Mouse (Mus musculus) adrenal gland, postnatal 10 days (tissue): ENCODE results near the gene Cped1. TPM values are rescaled to one million over a fixed set of nuclear protein-coding genes. Genes with fewer than 3 reads are reported as not detected.

Experiments used
- DNase-seq: peaks from one replicate; pipeline ENCODE4 v3.0.0; 2021; ENCODE audit warnings: mixed read lengths
- total RNA-seq, 2 experiments: library from RNA; stranded (reverse); gene quantifications; 2 replicates each; pipeline ENCODE4 v1.2.3; 2021

Cped1 gene
- total RNA-seq, 2 experiments from 2014 or later = 25.6 to 27.2 TPM

DNA sequence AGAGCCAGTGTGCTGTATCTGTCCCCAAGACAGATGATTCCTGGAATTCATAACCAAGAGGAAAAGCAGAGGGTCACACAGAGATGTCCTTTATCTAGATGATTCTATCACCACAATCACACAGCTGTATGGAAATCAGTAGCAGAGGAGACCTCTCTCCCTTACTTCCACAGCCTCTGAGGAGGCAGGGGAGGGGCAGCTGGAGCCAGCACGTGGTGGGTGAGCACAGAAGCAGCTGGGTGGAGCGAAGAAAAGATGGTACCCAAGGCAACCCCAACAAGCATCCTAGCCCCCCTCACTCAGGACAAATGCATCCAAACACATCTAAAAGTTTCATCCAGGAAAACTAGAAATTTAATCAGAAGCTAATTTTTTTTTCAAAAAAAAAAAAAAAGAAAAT lies 182.7 kb downstream of the Cped1 start:
- no peak for DNase-seq

DNA sequence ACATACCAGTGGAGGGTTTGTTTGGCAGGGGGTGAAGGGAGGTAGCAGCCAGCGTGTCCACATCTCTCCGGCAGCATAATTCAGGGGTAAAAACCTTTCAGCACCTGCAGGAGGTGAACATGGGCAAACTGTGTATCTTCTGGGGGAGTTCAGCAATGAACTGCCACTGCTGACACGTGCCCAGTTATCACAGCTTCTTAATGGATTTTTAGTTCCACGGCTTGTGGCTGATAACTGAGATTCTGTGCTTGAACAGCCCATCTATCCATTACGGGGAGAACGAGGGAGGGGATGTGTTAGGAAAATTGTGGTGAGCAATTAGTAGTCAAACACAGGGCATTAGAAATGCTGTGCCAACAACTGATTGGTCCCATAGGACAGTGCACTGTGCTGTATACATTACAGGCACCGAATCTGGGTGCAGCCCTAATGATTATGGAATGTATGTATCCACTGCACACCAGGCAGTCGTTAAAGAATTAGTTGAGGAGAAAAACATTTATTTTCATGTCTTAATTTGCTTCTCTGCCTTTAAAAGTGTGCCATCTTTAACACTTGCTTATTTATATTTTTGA lies 193.1 kb downstream of the Cped1 start:
- DNase-seq = no peak

DNA sequence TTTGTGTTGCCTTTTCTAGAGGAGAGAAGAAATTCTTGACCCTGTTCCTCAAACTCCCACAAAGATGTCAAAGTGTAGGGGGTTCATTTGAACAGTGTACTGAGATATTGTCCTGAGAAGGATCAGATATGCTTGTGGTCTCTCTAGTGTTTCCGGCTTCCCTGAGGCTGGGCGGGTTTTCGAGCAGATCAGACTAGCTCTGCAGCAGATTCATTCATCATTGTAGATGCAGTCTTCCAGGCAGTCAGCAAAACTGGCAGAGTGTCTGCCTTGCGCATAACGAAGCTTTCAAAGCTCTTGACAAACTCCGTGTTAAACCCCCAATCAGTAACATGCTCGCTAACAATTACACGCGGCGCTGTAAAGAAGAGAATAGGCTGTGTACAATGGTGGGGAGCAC lies 194.6 kb downstream of the Cped1 start:
- DNase-seq = peak; percentile 9

DNA sequence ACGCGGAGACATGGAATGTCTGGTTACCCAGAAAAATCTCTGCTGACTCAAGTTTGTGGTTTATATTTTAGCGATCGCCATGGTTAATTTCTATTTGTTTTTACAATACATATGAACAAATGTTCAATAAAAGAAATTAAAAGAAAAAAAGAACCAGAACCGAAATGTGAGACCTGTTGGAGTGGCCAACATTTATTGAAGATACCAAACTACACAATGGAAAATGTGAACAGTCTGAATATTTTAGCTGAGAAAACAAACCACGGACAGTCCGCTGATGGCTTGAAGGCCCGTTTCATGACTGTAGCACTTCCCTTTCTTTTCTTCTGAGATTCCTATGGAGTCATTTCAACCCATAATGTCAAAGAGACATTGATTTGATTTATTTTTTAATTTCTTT lies 201.3 kb downstream of the Cped1 start:
- DNase-seq = no peak

DNA sequence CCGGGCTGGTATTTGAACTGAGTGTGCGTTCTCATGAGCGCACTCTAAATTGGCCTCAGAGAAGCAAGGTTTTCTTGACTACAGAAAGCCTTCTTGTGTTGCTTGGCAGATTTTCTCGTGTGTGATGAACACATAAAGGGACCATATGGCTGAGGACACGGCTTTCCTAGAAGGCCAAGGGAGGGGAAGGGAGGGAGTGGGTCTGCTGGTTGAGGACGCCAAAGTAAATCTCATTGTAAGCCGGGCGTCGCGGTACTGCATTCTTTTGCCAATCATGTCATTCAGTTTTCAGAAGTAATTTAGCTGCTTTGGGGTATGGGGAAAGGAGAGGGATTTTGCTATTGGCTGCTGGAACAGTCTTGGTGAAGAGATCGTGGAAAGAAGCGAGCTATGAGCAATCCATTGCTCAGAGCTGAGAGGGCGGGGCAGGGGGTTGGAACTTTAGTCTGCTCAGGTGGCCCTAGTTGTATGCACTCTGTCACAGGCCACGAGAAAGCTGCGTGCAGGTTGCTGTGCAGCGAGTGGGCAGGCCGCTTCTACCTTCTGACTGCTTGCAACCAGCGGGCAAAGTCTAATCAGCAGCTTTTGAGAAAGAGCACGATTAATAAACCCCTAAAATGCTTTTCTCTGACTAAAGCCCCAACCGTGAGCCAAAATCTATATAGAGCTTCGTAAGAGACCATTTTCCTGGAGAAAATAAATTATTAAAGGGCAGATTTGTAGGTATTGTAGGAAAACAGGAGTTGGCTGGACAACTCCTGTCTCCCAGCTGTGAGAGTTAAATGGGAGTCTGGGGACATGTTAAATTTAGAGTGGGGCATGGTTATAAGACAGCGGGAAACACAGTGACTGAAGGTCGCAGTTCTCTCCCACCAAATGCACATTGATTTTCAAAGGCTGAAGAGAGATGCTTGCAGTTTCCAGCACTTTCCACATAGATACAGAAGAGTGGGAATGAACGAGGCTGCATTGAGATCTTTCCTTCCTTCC lies 203.9 kb downstream of the Cped1 start:
- DNase-seq = no peak

DNA sequence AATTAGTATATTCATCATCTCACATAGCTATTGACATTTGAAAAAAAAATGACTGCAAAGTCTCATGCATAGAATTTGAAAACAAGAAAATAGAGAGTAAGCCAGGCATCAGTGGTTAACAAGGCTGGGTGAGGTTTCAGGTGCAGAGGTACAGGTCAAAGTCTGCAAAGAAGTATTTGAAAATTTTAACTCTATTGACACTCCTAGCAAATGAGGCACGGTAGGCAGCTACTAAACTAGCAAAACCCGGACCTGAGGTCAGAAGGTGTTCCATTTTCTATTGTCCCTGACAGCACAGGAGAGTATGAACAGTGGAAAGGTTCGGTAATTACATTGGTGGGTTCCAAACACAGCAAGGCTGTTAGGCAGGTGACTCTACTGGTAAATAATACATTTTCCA lies 212.9 kb downstream of the Cped1 start:
- no peak for DNase-seq

DNA sequence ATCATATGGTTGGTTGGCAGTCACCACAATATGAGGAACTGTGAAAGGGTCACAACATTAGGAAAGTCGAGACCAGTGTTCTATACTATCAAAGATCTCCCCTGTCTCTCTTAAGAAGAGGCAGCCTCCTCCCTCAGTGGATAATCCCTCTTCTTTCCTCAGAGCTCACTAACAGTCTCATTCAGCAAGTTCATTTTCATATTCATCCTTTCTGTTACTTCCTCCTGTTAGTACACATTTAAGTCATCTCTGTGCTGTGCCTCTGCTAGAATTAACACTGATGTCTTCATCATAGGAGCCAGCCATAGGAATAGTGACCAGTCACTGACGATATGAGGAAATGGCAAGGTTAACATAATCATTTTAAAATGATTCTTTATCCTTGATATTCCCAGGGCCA lies 213.8 kb downstream of the Cped1 start:
- no peak for DNase-seq

DNA sequence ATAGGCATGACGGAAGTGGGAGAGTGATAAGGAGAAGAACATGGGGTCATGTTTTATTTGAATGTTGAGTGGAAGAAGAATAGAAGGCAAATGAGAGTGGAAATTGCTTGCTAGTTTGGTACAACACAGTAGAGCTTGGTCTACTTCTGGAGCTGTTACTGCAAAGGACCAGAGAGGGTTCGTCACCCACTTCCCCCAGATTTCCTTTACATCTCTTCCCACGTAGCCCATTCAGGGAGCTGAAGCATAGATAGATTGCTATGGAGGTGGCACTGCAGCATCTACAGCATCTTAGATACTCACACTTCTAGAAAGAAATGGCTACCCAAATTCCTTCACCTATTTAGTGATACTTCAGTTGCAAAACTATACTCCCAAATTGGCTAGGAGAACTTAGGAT lies 214.4 kb downstream of the Cped1 start:
- no peak for DNase-seq

DNA sequence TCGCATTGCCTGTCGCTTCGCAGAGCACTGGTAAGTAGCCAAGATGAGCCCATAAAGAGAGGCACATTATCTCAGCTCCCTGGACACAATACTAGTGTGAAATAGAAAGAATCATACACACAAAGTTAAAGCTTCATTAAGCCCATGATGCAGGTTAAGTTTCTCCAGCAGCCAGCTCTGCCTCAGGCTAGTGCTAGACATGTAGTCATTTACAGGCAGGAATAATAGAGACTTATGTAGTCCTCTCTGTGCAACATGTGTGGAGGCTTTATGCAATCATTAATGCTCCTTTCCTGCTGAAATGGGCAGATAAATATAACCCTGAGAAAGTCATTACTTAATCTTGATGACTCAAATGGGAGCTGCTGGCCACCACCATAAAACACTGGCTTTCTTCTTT lies 216.2 kb downstream of the Cped1 start:
- no peak for DNase-seq

DNA sequence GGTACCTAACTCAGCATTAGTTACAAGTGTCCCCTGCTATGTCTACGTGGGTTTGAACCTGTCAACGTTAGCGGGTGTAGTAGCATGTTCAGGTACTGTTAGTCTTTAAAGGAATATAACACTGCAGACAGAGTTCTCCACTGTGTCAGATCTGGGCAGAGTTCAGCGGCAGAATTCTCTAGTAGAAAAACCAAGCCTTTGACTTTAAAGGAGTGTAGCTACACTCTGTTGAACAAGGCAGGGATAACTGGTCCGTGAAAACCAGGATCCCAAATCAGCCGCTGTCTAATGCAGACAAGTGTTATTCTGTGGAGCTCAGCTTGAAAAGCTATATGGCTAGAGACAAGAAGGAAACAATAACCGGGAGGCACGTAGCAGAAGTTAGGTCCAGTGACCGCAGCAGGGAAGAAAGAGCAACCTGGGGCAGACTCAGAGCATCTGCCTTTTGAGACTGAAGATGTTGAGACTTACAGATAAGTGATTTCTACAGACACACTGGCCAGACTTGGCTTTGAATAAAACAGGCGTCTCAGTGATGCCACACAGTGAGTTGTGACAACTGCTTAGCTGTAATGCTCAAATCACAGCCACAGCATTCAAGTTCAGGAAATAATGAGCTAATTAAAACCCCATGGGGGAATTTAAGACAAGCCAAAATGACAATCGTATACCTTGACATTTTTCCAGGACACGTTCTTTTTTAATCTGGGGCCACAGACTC lies 219.5 kb downstream of the Cped1 start:
- DNase-seq = no peak

DNA sequence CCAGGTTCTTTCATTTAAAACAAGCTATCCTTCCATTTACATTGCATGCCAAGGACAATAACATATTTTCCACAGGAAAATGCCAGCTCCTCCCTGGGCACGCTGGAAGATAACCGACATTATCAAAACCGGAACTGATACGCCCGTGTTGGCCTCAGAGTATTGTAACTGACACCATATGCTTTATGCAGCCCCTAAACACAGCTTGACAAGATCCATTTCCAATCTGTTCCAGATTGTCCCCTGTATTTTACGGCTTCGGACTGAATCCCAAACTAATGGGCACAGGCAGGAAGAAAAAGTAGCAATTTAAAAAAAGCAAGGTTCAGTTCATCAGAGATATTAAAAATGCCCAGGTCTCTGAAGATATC lies 220.0 kb downstream of the Cped1 start:
- DNase-seq = no peak

DNA sequence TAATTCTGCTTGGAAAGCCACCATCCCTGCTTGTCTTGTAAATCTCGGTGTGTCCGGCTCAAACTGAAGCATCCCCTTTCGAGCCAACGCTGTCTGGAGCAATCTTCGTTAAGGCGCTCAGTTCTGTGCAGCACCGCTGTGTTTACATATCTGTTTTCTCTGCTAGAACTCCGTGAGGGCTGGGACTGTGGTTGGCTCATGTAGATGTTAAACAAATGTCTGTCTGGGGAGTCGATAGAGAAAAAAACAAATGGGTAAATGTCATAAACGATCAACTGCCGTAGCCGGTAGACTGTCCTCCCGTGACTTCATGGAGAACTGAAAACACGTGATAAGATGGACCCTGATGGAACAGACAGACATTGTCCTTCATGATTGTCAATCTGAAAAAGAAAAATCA lies 220.5 kb downstream of the Cped1 start:
- DNase-seq = no peak

DNA sequence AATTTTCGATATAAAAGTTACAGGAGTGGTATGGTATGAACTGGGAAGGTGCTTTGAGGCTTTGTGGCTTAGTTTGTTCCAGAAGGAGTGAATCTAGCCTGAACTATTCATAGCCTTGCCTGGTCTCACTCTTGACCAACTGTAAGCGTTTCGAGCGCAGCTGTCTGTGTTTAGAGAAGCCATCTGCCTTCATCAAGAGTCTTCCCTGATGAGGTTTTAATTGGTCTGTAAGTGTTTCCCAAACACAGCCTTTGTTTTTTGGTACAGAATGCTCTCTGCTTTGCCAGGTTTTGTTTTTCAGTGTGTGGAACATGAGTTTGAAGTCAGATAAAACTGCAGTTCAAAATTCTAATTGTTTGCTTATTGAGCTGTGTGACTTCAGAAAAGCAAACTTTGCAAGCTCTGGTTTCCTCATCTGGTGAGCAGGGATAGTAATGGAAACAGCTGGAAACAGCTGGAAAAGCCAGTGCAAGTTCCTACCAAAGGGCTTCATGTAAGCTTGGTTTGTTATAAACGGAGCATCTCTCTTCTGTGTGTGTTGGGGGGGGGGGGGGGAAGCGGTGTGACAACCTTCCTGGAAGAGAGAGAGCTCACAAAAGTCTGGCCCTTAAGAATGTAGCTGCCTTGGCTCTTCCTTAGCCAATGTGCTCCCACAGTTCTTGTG lies 221.0 kb downstream of the Cped1 start:
- DNase-seq = no peak

DNA sequence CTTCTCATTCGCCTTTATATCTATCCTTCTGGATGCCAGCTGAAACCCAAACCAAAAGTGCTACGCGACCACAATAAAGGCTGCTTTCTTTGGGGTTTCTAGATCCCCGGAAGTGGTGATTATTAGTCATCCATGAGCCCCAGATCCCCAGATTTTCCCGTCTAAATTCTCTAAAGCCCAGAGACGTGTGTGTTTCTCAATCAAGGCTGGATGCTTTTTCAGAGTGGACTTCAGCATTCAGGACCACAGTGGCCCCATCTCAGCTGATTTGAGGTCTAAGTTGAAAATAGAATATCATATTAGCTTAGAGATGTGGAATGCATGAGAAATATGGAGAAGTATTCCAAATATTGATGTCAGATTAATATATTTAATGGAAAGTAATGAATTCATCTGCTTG lies 226.4 kb downstream of the Cped1 start:
- DNase-seq = no peak

DNA sequence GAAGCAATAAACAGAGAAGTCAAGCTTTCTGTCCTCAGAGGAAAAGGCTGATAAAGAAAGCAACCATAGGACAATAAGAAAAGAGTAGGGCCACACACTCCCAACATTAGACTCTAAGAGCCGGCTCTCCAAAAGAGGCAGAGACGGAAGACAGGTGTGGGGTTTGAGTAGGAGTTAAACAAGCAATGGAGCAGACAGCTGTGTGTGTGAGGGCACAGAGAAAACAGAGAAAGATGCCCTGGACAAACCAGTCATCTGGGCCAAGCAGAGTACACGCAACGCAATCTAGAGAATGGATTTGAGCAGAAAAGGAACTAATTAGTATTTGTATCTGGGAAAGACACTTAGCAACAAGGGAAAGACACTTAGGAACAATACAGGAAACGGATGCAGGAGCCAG lies 227.5 kb downstream of the Cped1 start:
- no peak for DNase-seq

DNA sequence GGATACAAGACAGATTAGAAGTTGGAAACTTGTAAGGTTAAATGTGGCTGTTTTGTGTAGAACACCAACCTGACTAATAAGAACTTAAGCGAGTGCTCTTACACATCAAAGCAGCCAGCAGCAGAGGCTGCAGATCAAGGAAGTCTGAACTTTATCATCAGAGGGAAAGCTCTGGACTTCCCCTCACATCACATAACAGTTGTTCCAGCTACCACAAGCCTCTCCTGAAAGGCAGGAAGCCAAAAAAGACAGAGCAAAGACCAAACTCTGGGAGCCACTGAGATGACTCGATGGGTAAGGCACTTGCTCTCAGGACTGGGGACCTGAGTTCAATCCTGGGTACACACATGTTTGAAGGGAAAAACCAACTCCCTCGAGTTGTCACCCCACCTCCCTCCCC lies 228.1 kb downstream of the Cped1 start:
- DNase-seq = no peak

DNA sequence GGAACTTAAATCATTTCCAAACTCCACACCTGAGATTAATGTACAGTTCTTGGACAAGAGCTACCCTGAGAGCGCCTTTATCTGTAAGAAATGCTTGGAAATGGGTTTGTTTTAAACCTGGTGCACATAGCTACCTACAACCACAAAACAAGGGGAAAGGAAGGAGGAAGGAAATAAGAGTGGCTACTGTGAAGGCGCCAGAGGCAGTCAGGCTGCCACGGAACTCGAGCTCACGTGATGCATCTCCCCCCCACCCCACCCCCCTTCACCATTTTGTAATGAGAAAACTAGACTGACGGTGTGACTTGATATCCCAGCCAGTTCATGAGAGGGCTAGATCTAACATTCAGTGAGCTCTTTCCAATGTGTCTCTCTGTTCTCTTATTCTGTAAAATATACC lies 228.9 kb downstream of the Cped1 start:
- DNase-seq = no peak

DNA sequence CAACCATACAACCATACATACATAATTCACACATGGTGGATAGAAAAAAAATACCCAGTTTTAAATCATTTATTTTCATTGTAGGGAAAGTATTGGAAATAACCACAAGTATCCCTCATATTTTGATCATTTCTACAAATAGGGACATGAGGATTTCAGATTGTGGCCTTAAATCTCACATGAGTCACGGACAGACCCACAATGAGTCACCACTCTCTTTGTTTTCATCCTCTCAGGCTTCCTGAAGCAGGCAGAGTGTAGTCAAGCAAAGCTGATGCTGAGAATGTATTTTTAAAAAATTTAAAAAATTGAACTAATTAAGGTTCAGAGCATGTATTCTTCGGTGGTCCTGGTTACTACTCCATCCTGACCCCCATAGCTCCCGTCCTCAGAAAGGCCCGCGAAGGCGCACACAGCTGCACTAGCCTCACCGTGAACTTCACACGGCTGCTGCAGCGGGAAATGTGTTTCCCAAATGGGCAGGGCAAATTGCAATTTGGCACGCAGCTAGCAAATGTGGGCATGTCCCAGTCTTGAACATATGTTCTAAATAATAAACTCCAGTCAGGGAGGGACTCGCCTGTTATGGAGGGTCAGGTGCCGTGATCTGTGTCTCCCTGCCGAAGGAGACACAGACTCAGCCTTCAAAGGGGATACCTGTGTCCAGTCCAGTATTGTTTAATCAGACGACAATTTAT lies 230.7 kb downstream of the Cped1 start:
- DNase-seq = no peak

DNA sequence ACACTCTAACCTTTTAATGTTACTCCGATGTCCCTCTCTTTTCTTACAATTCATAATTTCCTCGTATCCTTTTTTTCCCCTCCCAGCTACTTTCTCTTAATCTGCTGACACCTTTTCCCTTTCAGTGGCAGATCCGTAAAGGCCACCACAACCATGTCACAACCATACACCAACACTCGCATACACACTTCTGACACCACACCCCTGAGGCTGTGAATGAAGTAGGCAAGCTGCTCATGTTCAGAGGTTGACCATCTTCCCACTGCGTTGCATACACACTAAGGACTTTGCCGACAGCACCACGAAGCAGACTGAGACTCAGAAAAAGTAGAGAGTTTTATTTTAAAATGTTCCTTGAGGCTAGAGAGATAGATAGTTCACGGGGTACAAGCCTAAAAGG lies 235.4 kb downstream of the Cped1 start:
- no peak for DNase-seq

DNA sequence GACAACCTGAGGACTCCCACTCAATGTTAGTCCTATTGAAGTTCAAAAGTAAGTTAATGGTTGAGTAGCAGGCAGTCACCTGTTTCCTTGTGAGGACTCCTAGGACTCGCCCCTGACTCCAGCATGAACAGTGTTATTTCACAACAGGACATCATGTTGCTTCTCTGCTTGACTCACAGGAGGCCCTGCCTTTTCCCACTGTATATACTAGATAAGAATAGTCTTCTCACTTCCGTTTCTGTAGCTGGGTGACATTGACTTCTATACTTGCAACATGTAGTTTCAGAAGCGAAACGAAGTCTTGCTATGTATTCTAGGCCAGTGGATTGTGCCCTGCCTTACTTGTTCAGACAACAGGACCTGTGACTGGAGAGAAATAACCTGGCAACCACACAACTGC lies 236.4 kb downstream of the Cped1 start:
- no peak for DNase-seq

DNA sequence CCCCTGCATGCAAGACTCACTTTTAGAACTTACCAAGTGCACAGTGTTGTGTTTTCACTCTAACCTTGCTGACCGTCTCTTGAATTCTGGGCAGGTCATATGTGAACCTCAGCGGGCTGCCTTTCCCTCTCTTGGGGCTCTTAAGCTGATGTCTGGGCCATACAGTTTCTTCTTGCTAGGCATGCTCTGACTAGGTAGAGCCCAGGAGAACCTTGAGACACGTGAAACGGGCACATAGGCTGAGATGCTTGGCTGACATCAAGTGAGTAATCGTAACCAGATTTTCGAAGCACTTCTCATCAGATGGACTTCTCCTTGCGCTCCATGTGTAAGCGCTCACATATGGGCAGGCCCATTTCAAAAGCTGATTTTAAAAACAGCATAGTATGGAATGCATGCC lies 237.2 kb downstream of the Cped1 start:
- DNase-seq = no peak

DNA sequence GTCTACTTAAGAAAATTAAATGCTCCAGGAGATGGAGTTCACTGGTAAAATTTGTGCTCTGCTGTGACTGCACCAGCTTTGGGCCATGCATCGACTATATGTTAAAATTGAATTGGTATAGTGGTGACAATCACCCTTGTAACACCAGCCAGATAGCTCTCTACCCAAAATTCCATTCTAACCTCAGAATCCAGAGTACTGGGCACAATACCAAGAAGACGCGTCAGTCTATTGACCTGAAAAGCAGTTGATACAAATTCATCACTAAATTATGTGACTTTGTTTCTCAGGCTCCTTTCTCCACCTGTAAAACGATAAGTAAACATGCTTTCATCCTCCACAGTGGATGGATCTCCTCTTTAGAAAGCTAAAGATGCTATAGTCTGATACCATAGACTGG lies 238.6 kb downstream of the Cped1 start:
- no peak for DNase-seq
